Mouse (Mus musculus) MEL (cell line): ENCODE results near the gene Ptcra. TPM values are rescaled to one million over a fixed set of nuclear protein-coding genes. Genes with fewer than 3 reads are reported as not detected.
A peak's percentile ranks its signal among the peaks of the same experiment; 100 is the strongest.

Experiments used
- DNase-seq: peaks from one replicate; pipeline ENCODE4 v3.0.0; 2011; ENCODE audit warnings: low read depth, low spot score
- H3K27ac ChIP-seq: 2 replicates; pipeline ENCODE4 v1.5.1; 2012; ENCODE audit warnings: low read depth, mild to moderate bottlenecking, control low read depth, low read length, moderate library complexity; ENCODE audit not compliant: control insufficient read depth
- H3K27me3 ChIP-seq, 2 experiments: fragments of 150-350 bp in 1 of 2; sonication (generic) in 1 of 2; 2 replicates each; pipeline ENCODE4 v1.6.1; 2012; ENCODE audit warnings: low read length in 2 of 2, mild to moderate bottlenecking in 2 of 2, improper control_type of control experiment in 1 of 2, moderate library complexity in 1 of 2; ENCODE audit not compliant: insufficient read depth in 2 of 2, control insufficient read depth in 1 of 2
- H3K36me3 ChIP-seq, 2 experiments: 2 replicates each; pipeline ENCODE4 v1.6.1; 2012 to 2014; ENCODE audit warnings: low read length in 2 of 2, improper control_type of control experiment in 1 of 2, inconsistent platforms in 1 of 2, mild to moderate bottlenecking in 1 of 2; ENCODE audit not compliant: insufficient read depth in 2 of 2, control insufficient read depth in 1 of 2
- H3K4me1 ChIP-seq, 2 experiments: fragments of 150-350 bp in 1 of 2; sonication (generic) in 1 of 2; 2 replicates each; pipeline ENCODE4 v1.6.1; 2012; ENCODE audit warnings: low read length in 2 of 2, improper control_type of control experiment in 1 of 2, mild to moderate bottlenecking in 1 of 2; ENCODE audit not compliant: insufficient read depth in 2 of 2, control insufficient read depth in 1 of 2
- H3K4me3 ChIP-seq, 2 experiments: fragments of 150-350 bp in 1 of 2; sonication (generic) in 1 of 2; 2 replicates each; pipeline ENCODE4 v1.5.1; 2012; ENCODE audit warnings: low read depth in 2 of 2, low read length in 2 of 2, mild to moderate bottlenecking in 2 of 2, moderate library complexity in 2 of 2, control low read depth in 1 of 2, improper control_type of control experiment in 1 of 2; ENCODE audit not compliant: control insufficient read depth in 1 of 2, insufficient read depth in 1 of 2
- H3K79me2 ChIP-seq: 2 replicates; pipeline ENCODE4 v1.6.1; 2012; ENCODE audit warnings: mild to moderate bottlenecking, low read length, moderate library complexity; ENCODE audit not compliant: control insufficient read depth, poor library complexity, insufficient read depth
- H3K9ac ChIP-seq: 2 replicates; pipeline ENCODE4 v1.6.1; 2012; ENCODE audit warnings: low read depth, mild to moderate bottlenecking, control low read depth, low read length, moderate library complexity; ENCODE audit not compliant: control insufficient read depth, poor library complexity, severe bottlenecking
- H3K9me3 ChIP-seq: fragments of 150-350 bp; sonication (generic); replicated peaks from 2 replicates; pipeline ENCODE4 v1.6.1; 2012; ENCODE audit warnings: mild to moderate bottlenecking, low read length, improper control_type of control experiment, moderate library complexity; ENCODE audit not compliant: insufficient read depth
- BHLHE40 ChIP-seq: IDR thresholded peaks from 2 replicates; pipeline ENCODE4 v1.6.1; 2012; ENCODE audit warnings: low read depth, mild to moderate bottlenecking, inconsistent platforms, low read length, improper control_type of control experiment, borderline replicate concordance
- CHD1 ChIP-seq: IDR thresholded peaks from 2 replicates; pipeline ENCODE4 v1.6.1; 2012; ENCODE audit warnings: low read depth, mild to moderate bottlenecking, inconsistent platforms, low read length, improper control_type of control experiment
- CHD2 ChIP-seq: IDR thresholded peaks from 2 replicates; pipeline ENCODE4 v1.6.1; 2011; ENCODE audit warnings: low read length, improper control_type of control experiment
- CTCF ChIP-seq, 3 experiments: IDR thresholded peaks in 2 of 3; conservative IDR thresholded peaks in 1 of 3; 2 replicates each; pipeline ENCODE4 v1.5.1; 2011 to 2012; ENCODE audit warnings: low read length in 3 of 3, low read depth in 2 of 3, mild to moderate bottlenecking in 2 of 3, improper control_type of control experiment in 1 of 3, inconsistent platforms in 1 of 3, mixed read lengths in 1 of 3, moderate library complexity in 1 of 3; ENCODE audit not compliant: control insufficient read depth in 1 of 3, insufficient read depth in 1 of 3, poor library complexity in 1 of 3, severe bottlenecking in 1 of 3
- E2F4 ChIP-seq: IDR thresholded peaks from 2 replicates; pipeline ENCODE4 v1.6.1; 2011; ENCODE audit warnings: low read depth, low read length, improper control_type of control experiment, borderline replicate concordance
- HCFC1 ChIP-seq: IDR thresholded peaks from 2 replicates; pipeline ENCODE4 v1.6.1; 2012; ENCODE audit warnings: low read depth, mild to moderate bottlenecking, inconsistent platforms, low read length, improper control_type of control experiment, moderate library complexity
- KAT2A ChIP-seq: conservative IDR thresholded peaks from 2 replicates; pipeline ENCODE4 v1.6.1; 2012; ENCODE audit warnings: low read depth, low read length, improper control_type of control experiment, inconsistent platforms
- MAX ChIP-seq: IDR thresholded peaks from 2 replicates; pipeline ENCODE4 v1.6.1; 2011; ENCODE audit warnings: low read length, improper control_type of control experiment
- MAZ ChIP-seq: IDR thresholded peaks from 2 replicates; pipeline ENCODE4 v1.6.1; 2012; ENCODE audit warnings: low read depth, mild to moderate bottlenecking, inconsistent platforms, low read length, improper control_type of control experiment
- MEF2A ChIP-seq: IDR thresholded peaks from 2 replicates; pipeline ENCODE4 v1.6.1; 2014; ENCODE audit warnings: low read depth, mild to moderate bottlenecking, inconsistent platforms, low read length, improper control_type of control experiment; ENCODE audit not compliant: poor library complexity, insufficient replicate concordance, severe bottlenecking; ENCODE audit errors: extremely low read depth
- MXI1 ChIP-seq: IDR thresholded peaks from 2 replicates; pipeline ENCODE4 v1.6.1; 2011; ENCODE audit warnings: mild to moderate bottlenecking, low read depth, low read length, improper control_type of control experiment
- MYB ChIP-seq: IDR thresholded peaks from 2 replicates; pipeline ENCODE4 v1.6.1; 2011; ENCODE audit warnings: mild to moderate bottlenecking, low read depth, low read length, improper control_type of control experiment
- MYC ChIP-seq: IDR thresholded peaks from 2 replicates; pipeline ENCODE4 v1.6.1; 2011; ENCODE audit warnings: low read depth, mild to moderate bottlenecking, low read length, improper control_type of control experiment, moderate library complexity
- POLR2A ChIP-seq, 2 experiments: IDR thresholded peaks; 2 replicates each; pipeline ENCODE4 v1.6.1; 2011 to 2012; ENCODE audit warnings: low read length in 2 of 2, mild to moderate bottlenecking in 2 of 2, control low read depth in 1 of 2, improper control_type of control experiment in 1 of 2, low read depth in 1 of 2, moderate library complexity in 1 of 2; ENCODE audit not compliant: control insufficient read depth in 1 of 2, insufficient read depth in 1 of 2, poor library complexity in 1 of 2
- RAD21 ChIP-seq: IDR thresholded peaks from 2 replicates; pipeline ENCODE4 v1.6.1; 2011; ENCODE audit warnings: mild to moderate bottlenecking, low read depth, low read length, improper control_type of control experiment
- RCOR1 ChIP-seq: IDR thresholded peaks from 2 replicates; pipeline ENCODE4 v1.6.1; 2012; ENCODE audit warnings: low read depth, mild to moderate bottlenecking, inconsistent platforms, low read length, improper control_type of control experiment
- SMC3 ChIP-seq: IDR thresholded peaks from 2 replicates; pipeline ENCODE4 v1.6.1; 2011; ENCODE audit warnings: low read depth, low read length, improper control_type of control experiment
- TCF12 ChIP-seq: IDR thresholded peaks from 2 replicates; pipeline ENCODE4 v1.6.1; 2014; ENCODE audit warnings: low read depth, mild to moderate bottlenecking, inconsistent platforms, low read length, improper control_type of control experiment, moderate library complexity
- USF2 ChIP-seq, 2 experiments: IDR thresholded peaks; 2 replicates each; pipeline ENCODE4 v1.6.1; 2011 to 2012; ENCODE audit warnings: improper control_type of control experiment in 2 of 2, low read length in 2 of 2, borderline replicate concordance in 1 of 2, inconsistent platforms in 1 of 2, low read depth in 1 of 2, mild to moderate bottlenecking in 1 of 2; ENCODE audit not compliant: insufficient read depth in 1 of 2
- ZKSCAN1 ChIP-seq: IDR thresholded peaks from 2 replicates; pipeline ENCODE4 v1.6.1; 2012; ENCODE audit warnings: low read depth, mild to moderate bottlenecking, inconsistent platforms, low read length, improper control_type of control experiment, moderate library complexity
- ZMIZ1 ChIP-seq: IDR thresholded peaks from 2 replicates; pipeline ENCODE4 v1.6.1; 2012; ENCODE audit warnings: low read depth, mild to moderate bottlenecking, inconsistent platforms, low read length, improper control_type of control experiment, moderate library complexity
- ZNF384 ChIP-seq: IDR thresholded peaks from 2 replicates; pipeline ENCODE4 v1.6.1; 2012; ENCODE audit warnings: low read depth, mild to moderate bottlenecking, inconsistent platforms, low read length, improper control_type of control experiment
- polyA plus RNA-seq, 2 experiments: library from polyadenylated mRNA; stranded (reverse) in 1 of 2; unstranded in 1 of 2; fragments of >175 nt in 1 of 2; fragments of >200 nt in 1 of 2; gene quantifications; 2 replicates each; pipeline versions ENCODE4 v1.2.1 to v1.2.4; 2012; ENCODE audit warnings: low replicate concordance in 2 of 2, low read depth in 1 of 2; ENCODE audit not compliant: insufficient read length in 2 of 2, insufficient read depth in 1 of 2, missing spikeins in 1 of 2
- total RNA-seq: library from RNA; depleted of rRNA; stranded (reverse); fragments of 300-350 nt; gene quantifications from 2 replicates; pipeline ENCODE4 v1.2.3, GENCODE M21; 2012

The Ptcra gene
- total and polyA plus RNA-seq, 3 experiments = 1.7 to 1.8 TPM; not detected in 1

DNA sequence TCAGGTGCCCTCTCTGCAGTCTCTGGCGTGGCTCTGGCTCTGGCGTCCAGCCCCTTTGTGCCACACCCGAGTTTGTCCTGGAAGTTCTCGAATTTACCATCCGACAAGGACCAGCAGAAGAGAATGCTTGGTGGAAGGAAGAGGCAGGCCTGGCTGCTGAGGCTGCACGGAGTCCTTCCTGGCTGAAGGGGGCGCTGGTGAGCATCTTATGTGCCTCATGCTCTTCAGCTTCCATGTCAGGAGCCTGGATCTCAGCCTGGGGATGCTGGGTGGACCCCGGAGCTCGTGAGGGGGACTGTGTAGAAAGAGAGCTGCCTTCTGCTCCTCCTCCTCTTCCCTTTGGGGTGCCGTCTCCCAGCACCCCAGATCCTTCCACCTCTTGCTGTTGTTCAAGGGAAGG, 27.4 kb downstream of the Ptcra start:
- H3K27ac ChIP-seq = no peak overlapping the region
- H3K9ac ChIP-seq = no peak overlapping the region
- no peak for TF ChIP-seq MYC
- TF ChIP-seq MYB = no peak
- TF ChIP-seq KAT2A = no peak
- TF ChIP-seq CHD2 = no peak
- peak; percentile 73 to 87 (median 84) for TF ChIP-seq CTCF (IDR thresholded peaks at IDR 0.05 in 2 of 3, conservative IDR thresholded peaks at IDR 0.05 in 1 of 3; ENCODE audit: control insufficient read depth in 1 of 3, insufficient read depth in 1 of 3, low read depth in 2 of 3, low read length in 3 of 3, poor library complexity in 1 of 3, severe bottlenecking in 1 of 3)
- peak; percentile 38 for TF ChIP-seq SMC3
- TF ChIP-seq POLR2A (IDR thresholded peaks at IDR 0.05; ENCODE audit: control insufficient read depth in 1 of 2, insufficient read depth in 1 of 2, low read depth in 1 of 2, low read length in 2 of 2, poor library complexity in 1 of 2) = no peak
- TF ChIP-seq TCF12 = no peak
- TF ChIP-seq MEF2A = no peak
- no peak for TF ChIP-seq MAZ
- no peak for TF ChIP-seq HCFC1
- no peak for TF ChIP-seq MXI1
- TF ChIP-seq ZNF384 = no peak
- no peak for TF ChIP-seq MAX
- no peak for TF ChIP-seq CHD1
- TF ChIP-seq ZKSCAN1 = no peak
- peak; percentile 6; the same call in 1 of the 2 replicates for TF ChIP-seq RAD21
- TF ChIP-seq ZMIZ1 = no peak
- no peak for TF ChIP-seq E2F4
- no peak for TF ChIP-seq RCOR1
- TF ChIP-seq BHLHE40 = no peak
- H3K9me3 ChIP-seq = no peaks in the 10 kb centered on the region
- no peaks in the 10 kb centered on the region; a peak in 2 of 4 replicates for H3K36me3 ChIP-seq
- H3K4me3 ChIP-seq = no peak overlapping the region
- no peaks in the 10 kb centered on the region for H3K79me2 ChIP-seq
- no peaks in the 10 kb centered on the region for H3K27me3 ChIP-seq
- peak; percentile 72 for DNase-seq
- no peaks in the 10 kb centered on the region for H3K4me1 ChIP-seq

DNA sequence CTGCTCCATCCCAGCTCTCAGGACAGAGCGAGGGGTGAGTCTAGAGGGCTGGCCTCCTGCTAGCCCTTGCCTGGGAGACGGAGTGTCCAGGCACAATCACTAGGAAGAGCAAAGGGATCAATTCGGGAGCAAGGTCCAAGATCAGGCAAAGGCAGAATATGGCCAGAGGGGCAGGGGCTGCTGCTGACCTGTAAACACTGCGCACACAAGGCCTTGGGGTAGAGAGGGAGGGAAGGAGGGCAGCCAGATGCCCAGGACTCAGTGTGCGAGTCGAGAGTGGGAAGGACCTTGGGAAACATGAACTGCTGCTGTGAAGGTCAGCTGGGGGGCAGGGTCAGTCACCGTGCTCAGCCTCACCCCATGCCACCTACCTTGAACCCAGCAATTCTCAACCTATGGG, 28.2 kb downstream of the Ptcra start:
- Histone ChIP-seq H3K27me3 (no peaks in the 10 kb centered on the region), H3K36me3 (no peaks in the 10 kb centered on the region; a peak in 2 of 4 replicates), H3K4me3 (no peak overlapping the region), H3K9ac (no peak overlapping the region)
- DNase-seq = no peak
- no peak for TF ChIP-seq USF2 (IDR thresholded peaks at IDR 0.05; ENCODE audit: borderline replicate concordance in 1 of 2, insufficient read depth in 1 of 2, low read depth in 1 of 2, low read length in 2 of 2)
- TF ChIP-seq, all 39 proteins: peak for 0
- no peaks in the 10 kb centered on the region for H3K79me2 ChIP-seq
- no peak overlapping the region for H3K27ac ChIP-seq
- no peaks in the 10 kb centered on the region for H3K9me3 ChIP-seq
- no peaks in the 10 kb centered on the region for H3K4me1 ChIP-seq
